Mouse (Mus musculus) spleen, adult 12 weeks (tissue): Measurements from ENCODE around the gene Ift52.
"Not testable (repeated sequence)": the region's sequence is repeated elsewhere in the genome, so short reads cannot be mapped to it uniquely, and the experiment has no call there.

Experiments used
- DNase-seq: peaks from one replicate; pipeline ENCODE4 v3.0.0; 2022; ENCODE audit warnings: low spot score

Gene Ift52

DNA sequence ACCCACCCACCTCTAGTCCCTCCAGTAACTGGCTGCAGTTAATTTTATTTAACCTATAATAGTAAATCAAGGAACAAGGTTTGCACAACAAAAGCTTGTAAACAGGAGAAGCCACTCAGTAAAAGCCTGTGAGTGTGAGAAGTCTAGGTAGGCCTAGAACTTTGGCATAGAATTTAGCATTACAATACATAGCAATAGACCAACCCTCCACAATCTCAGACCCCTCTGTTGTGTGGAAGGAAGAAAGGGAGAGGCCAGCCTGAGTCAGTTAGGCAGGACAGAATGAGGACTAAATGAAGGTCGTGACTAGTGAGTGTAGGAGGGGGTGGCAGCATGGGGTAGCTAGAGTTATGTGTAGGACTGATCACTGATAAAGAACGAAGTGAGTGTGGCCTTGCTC, 14.6 kb downstream of the Ift52 start:
- no peak for DNase-seq

DNA sequence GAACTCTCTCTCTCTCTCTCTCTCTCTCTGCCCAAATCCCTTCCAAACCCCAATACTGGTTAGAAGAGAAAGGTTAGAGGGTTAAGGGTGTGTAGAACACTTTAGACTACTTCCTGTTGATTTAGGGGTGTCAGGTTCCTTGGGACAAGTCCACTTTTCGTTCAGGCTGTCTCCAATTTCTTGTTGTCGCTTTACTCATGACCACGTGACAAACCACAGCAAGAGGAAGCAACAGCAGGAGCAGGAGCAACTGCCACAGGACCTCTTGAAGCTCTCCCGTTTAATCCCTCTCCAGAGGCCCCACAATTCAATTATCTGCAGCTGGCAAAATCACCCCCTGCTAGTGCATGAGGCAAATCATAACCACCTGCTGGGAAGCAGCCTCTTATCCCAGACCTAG, 15.5 kb downstream of the Ift52 start:
- DNase-seq: no peak

DNA sequence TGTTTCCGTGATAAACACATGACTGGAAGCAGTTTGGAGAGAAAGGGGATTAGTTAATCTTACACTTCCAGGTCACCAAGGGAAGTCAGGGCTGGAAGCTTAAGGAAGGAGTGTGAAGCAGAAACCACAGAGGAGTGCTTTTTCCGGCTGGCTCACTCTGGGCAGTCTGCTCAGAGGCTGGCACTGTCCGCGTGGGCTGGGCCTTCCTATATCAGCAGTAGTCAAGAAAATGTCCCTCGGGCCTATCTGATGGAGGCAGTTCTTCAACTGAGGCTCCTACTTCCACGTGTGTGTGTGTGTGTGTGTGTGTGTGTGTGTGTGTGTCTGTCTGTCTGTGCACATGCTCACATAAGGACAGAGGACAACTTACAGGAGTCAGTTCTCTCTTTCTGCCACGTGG, 22.8 kb downstream of the Ift52 start:
- no peak for DNase-seq

DNA sequence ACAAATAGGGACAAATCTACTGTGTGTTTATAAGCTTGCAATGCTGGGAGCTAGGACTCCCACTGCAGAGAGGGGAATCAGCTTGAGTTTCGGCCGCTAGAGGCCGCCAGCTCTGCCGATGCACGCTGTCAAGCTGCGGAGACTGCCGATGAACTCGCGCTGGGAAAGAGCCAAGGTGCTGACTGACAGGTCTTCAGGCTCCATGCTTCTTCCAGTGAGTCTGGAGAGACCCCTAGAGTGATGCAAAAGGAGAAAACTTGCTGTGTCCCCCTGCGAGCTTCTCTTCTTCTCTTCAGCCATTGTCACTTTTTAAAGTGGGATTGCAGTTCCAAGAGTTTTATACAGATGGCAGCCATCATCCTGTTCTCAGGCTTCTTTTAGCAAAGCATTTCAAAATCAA, 31.0 kb downstream of the Ift52 start:
- peak; percentile 30 for DNase-seq

DNA sequence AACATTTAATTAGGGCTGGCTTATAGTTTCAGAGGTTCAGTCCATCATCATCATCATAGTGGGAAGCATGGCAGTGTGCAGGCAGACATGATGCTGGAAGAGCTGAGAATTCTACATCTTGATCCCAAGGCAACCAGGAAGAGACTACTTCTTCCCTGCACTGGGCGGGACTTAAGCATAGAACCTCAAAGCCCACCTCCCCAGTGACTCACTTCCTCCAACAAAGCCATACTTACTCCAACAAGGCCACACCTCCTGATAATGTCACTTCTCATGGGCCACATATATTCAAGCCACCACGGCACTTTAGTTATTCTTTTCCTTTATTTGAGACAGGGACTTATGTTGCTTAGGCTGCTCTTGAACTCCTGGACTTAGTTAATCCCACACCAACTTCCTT, 32.0 kb downstream of the Ift52 start:
- DNase-seq: no peak

DNA sequence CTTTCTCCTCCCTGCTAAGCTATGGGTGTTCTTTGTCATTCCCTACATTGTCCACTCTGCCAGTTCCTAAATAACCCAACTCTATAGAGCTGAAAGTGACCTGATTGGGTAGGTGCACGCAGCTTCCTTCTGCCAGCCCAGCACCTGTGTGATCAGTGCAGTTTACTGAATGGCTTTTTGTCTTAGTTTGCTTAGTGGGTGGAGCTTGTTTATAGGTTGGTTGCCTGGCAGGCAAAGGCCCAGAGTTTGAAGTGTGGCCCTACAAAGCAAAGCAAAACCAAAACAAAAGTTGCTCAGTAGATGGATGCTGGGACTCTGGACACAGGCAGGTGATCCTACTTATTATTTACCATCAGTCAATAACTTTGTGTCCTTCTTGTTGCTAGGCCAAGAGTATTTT, 34.5 kb downstream of the Ift52 start:
- DNase-seq: no peak

DNA sequence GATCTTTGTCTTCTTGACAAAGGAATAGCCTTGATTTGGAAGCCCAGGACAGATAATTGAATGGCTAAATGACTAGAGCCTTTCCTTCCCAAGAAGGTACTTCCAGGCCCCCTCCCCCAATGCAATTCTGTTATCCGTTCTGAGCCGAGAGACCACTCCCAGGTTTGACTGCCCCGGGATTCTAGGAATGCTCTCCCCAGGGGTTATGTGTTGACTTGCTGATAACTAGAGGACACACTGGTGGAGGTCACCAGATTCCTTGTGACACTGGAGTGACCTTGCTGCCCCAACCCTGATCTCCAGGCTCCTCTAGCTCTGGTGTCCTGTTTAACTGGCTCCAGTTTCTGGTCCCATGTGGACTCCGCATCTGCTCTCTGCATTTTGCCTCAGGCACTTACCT, 34.9 kb downstream of the Ift52 start:
- no peak for DNase-seq

DNA sequence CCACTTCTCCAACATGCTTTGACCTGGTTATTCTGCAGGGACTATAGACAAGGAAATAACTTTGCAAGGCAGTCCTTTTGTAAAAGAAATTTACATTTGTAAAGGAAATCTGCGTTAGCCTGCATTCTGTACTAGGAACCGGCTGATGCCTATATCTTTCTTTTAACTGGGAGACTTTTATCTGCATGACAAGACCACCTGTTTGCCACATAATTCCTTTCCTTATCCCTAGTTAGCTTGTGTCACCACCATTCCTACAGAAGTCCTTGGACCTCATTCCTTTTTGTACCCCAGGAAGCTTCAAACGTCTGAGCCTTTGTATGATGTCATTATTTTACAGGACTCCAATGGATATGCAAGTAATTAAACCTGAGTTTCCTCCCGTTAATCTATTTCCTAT, 35.7 kb downstream of the Ift52 start:
- no peak for DNase-seq

DNA sequence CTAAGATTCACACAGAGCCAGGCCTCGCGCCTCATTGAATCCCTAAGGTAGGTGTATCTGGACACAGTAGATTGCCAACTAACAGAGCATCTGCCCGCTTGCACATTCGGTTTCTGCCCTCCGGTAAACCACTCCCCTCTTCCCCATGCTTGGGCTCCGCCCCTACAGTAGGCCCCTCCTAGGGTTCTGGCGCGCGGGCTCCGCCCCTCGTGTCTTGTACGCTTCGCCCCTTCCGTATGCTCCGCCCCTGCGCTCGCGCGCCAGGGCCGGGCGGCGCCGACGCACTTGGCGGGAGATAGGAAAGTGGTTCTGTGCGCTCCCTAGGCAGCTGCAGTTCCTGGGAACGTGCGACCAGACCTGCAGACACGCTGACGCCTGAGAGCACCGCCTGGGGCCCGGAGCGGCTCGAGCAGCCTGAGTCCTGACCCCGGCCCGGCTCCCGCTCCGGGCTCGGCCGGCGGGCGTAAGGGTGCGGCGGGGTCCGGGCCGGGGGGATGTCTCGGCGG, 37.2 kb downstream of the Ift52 start, which contains the start of gene Mybl2:
Mybl2 (plus strand) TSS at position 353 of the 506 bp plus-strand sequence.
- DNase-seq: peak; percentile 96

DNA sequence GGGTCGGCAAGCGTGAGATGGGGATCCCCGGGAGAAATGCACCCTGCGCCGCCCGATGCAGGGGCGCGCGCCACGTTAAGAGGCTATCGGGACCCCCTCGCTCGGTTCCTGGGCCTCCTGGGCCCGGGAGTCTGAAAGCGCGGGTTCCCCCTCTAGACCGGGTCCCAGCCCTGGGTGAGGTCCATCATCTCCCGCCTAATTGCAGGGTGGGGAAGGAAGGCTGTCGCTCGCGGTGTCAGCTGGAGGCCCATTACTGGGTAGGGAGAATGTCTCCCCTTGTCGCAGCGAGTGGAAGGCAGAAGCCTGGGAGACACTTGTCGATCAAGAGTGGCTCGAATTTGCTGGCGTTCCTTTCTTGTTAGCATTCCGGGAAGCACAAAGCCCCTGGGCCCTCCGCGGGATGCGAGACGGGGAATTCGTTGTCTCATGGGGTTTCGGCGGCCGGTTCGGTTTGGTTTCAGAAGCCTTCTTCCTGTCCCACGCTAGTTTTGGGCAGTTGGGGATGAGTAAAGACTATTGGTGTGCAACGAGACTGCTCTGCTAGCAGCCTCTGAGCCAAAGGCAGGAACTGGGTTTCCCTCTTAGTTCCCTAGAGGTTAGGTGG, 37.8 kb downstream of the Ift52 start:
- peak; percentile 28 for DNase-seq

DNA sequence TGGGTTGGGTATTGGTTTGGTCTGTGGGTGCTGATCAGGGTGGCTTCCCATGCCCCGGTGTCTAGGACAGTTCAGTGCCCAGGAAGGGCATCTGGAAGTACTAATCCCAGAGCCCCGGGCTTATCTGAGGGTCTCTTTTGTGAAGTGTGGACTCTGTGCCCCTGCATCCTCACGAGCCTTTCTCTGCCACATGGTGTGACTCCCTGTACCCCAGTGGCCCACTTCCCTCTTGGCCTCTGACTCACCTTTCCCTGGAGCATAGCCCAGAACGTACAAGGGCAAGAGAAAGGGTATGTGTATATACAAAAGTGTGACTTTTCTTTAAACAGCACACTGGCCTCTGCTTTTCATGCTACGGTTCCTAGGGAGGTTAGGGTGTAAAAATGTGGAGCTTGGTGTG, 38.6 kb downstream of the Ift52 start:
- no peak for DNase-seq

DNA sequence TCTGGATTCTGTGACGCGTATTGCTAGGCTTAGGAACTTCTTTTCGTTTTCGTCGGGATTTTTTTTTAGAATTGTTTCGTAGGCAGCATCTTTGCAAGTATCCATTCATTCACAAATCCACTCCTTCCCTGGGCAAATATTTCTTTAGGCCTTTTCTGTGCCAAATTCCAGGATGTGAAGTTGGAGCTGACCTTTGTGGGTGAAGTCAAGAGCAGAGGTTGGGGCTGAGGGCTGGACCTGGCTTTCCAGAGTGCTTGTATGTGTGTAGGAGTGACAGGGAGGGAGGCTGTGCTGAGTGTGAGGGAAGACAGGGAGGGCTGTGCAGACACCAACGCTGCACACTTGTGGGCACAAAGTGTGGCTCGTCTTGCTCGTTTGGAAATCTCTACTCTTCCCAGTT, 39.4 kb downstream of the Ift52 start:
- DNase-seq: no peak

DNA sequence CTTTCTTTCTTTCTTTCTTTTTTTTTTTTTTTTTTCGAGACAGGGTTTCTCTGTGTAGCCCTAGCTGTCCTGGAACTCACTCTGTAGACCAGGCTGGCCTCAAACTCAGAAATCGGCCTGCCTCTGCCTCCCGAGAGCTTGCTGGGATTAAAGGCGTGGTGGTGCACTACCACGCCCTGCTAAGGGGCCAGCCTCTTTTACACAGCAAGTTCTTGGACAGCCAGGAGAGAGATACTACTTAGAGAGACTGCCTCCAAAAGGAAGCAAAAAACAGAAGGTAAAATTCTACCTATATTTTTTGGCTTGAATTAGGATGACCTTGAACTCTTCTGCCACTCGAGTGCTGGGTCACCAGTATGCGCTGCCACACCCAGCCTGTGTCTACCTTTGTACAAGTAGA, 41.8 kb downstream of the Ift52 start:
- not testable (repeated sequence) for DNase-seq

DNA sequence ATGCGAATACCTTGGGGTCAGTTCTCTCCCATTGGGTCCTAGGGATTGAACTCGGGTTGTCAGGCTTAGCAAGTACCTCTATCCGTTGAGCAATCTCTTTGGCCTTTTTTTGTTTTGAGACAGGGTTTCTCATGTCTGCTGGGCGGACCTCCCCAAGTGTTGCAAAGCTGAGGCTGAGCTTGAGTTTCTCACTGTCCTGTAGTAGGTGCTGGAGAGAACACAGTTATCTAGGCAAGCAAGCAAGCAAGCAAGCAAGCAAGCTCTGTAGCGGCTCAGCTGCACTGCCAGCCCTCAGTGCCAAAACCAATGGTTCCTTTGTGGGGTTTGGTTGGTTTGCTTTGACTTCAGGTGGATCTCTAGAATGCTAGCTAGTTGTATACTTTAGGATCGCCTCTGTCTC, 43.5 kb downstream of the Ift52 start:
- no peak for DNase-seq

DNA sequence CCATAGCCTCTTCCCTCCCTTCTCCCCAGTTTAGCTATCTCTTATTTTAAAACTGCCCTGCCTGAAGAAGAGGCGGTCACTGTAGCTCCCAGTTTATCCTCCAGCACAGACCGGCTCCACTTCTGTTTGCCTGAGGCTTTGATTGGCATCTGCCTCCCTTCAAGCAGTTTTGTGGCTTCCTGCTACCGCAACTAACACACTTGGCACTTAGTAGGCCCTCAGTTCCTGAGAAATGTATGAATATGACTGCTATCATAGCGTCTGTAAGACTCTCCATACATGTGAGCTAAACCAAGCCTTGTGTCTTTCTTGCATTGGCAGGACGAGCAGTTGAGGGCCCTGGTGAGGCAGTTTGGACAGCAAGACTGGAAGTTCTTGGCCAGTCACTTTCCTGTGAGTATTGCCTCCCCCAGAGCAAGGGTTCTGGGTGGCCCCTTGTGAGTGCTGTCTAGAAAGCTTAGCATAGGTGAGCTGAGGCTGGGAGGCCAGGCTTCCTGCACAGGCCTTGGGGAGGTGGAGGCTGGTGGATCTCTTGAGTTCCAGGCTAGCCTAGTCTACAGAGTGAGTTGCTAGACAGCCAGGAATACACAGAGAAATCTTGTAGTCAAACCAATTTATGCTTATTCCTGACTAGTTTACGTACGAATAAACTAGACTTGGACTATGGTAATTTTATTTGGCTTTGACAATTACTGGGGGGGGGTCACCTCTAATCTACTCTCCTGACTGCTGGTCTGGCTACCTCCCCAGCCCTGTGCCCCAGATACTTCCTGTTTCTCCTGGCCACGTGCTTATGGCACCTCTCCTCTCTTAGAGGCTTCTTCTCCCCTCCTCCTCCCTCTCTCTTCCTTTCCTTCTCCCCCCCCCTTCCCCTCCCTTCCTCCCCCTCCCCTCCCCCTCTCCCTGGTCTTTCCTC, 44.3 kb downstream of the Ift52 start:
- no peak for DNase-seq

DNA sequence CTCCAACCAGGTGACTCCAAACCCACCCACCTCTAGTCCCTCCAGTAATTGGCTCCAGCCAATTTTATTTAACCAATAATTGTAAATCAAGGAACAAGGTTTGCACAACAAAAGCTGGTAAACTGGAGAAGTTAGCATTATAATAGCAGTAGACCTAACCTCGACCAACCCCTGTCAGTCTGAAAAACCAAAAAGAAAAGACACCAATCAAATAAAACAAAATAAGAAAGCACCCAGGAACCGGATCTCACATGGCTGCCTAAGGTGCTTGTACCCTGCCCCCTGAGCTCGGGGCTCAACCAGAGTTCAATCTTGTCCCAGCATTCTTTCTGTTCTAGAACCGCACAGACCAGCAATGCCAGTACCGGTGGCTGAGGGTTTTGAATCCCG, 45.0 kb downstream of the Ift52 start:
- no peak for DNase-seq

DNA sequence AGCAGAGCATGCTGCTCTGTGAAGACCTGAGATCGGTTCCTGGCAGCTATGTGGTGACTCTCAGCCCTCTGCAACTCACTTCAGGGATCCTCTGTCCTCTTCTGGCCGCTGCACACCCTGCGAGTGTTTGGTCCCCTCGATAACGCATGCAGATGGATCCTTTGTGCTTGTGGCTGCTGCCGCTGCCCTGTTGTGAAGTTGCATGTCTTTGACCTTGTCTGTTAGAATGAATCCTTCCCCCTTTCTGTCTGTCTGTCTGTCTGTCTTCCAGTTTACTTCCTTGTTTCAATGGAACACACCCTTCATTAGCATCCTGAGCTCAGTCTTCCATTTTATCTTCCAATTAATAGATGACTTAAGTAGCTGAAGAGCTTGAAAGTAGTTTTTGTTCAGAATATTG, 49.2 kb downstream of the Ift52 start:
- no peak for DNase-seq

DNA sequence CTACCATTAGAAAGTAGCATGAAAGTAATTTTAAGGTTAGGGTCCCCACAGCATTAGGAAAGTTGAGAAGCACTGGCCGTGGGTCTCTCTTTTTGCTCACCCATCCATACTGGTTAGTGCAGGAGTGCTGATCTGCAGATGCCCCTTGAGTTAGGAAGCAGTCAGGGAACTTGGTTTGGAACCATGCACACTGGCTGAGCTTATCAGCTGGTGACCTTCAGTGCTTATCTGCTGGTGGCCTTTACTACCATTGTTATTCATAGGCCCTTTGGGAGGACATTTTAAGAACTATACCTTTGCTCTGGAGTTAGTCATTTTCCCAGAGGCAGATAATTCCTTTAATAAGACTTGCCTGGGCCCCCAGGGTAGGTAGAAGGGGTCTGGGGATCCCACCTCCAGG, 50.1 kb downstream of the Ift52 start:
- no peak for DNase-seq

DNA sequence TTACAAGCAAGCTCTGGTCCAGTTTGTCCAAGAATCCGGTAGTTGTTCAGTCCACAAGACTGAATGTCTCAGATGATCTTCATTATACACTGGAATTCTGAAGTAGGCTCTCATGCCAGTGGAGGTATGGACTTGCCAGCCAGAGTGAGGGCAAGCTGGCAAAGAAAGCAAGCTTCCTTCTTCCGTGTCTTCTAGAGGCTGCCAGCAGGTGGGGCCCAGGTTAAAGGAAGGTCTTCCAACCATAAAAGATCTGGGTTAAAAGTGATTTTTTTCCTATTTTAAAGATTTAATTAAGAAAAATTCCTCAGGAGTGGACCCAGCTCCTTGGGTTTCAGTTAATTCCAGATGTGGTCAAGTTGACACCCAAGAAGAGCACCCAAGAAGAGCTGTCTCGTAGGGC, 53.1 kb downstream of the Ift52 start:
- DNase-seq: no peak

DNA sequence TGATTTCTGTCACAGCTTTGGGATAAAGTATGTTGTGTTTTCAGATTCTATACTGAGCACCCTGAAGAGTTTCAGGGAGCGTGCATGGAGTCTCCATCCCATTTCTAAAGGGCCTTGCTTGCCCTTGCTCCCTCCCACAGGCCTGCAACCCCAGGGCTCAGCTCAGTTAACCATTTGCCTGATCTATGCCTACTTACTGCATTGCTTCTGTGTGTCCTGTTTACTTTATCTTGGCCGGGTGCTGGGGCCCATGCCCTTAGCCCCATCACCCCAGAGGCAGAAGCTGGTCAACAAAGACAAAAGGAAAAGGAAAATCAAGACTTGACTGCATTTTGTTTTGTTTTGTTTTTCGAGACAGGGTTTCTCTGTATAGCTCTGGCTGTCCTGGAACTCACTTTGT, 54.4 kb downstream of the Ift52 start:
- no peak for DNase-seq

DNA sequence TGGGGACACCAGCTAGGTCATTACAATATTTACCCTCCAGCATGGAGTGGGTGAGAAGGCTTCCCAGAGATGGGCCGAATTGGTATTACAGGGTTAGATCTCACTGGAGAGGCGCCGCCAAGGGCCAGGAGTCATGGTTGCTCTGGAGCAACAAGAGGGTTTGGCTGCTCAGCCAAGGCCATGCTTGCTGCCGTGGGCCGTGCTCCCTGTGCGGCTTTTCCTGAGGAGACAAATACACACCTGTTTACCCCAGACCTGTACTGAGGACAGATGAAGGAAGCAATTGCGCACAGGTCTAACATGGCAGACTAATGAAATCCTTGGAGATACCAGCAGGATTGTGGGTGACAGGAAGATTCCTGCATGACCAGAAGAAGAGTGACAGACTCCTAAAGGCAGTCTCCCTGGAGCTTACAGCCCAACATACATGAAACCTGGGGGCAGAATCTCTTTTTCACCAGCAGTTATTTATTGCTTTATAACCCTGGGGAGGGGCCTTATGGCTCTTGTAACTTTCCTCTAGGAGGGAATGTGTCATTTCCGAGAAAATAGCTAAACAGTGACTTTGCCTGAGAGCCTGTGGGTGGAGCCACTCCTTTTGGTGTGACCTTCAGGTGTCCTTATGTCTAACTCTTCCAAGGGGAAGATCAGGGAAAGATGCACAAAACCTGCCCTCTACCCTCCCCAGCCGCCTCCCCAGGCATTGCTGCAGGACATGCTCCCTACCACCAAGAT, 56.0 kb downstream of the Ift52 start:
- no peak for DNase-seq

DNA sequence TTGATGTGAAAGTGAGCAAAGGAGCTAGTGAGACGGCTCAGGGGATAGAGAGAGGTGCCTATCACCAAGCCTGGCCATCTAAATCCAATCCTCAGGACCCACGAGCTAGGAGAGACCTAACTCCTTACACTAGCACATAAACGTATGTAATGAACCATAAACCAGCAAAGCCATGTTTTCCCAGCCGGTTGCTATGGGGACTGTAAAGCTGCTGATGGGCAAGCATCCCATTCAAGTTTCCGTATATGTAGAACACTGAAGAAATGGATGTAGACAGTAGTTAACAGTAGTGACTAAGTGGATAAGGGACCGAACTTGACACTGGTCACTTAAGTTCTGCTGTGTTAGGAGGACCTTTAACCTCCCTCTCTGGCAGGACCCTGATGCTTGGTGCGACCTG, 56.9 kb downstream of the Ift52 start:
- DNase-seq: no peak

DNA sequence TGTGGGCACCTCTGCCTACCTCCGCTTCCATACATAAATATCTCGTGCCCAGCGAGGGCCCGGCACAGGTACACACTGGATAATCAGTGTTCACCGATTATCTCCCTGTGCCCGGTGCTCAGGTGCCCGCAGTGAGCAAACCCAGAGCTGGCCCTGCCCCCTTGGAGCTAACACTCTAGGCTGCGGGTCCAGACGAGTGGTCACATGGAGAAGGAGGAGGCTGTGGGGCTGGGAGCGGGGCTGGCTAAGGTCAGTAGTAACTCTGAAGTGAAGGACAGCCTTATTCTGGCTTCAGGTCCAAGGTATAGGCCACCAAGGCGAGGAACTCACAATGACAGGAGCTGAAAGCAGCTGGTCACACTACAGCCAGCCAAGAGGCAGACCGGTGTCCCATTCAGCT, 57.7 kb downstream of the Ift52 start:
- DNase-seq: no peak
